Mouse (Mus musculus) stomach, postnatal 0 days (tissue): ENCODE data around the gene Zbtb32.

ENCODE experiments used
- CTCF ChIP-seq: IDR thresholded peaks from 2 replicates; pipeline ENCODE4 v1.5.1; 2016; ENCODE audit warnings: antibody characterized with exemption, low read depth, mild to moderate bottlenecking, moderate library complexity
- EP300 ChIP-seq: optimal IDR thresholded peaks from 2 replicates; pipeline ENCODE3; 2016; ENCODE audit warnings: antibody characterized with exemption

DNA sequence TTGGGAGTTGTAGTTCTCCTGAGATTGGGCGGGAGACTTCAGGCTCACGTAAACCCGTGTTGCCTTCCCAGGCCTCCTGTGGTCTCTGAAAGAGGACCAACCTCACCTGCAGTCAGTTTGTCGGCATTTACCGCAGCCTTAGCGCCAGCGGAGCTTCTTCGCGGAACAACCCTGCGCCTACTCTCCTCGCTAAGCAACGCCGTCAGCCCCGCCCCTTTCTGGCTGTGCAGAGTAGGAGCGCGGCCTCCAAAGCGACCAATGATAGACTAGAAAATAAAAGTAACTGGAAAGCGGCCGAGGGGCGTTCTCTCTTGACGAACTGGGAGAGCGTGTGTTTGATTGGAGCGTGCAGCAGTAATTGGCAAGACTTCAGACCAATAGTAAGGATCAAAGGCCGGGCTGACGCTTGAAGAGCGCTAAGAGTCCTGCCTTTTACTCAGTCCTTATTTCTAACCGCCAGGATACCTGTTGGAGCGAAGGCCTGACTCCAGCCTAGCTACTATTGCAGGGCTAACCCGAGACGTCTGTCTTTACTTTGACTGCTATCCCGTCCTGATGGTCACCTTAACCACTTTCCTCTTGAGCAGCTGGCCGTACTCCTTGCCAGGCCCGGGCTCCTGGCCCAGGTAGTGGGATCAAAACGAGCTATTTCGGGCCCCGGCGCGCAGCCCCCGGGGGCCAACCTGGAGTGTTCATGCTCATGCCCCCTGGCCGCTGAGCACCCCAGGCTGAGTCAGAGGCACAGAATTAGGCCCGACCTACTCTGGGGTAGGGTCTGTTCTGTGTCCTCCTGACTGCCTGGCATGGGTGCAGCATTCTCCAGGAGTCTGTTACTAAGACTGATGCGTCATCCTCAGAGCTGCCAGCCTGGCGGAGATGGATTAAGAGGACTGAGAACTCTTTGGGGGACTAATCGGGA, 46.3 kb downstream of the Zbtb32 start, which contains the start of the genes Hspb6 and Proser3:
- TF ChIP-seq CTCF (peak; percentile 32), EP300 (no peak)
